Mouse (Mus musculus) heart, embryonic 15.5 days (tissue): Measurements from ENCODE around the gene Slc35g1. TPM values are rescaled to one million over a fixed set of nuclear protein-coding genes. Genes with fewer than 3 reads are reported as not detected.

Experiments
- ATAC-seq: fragments of 200-750 bp; cut with Nextera tagmentation; replicated peaks from 2 replicates; pipeline ENCODE4 v1.8.0; 2017; ENCODE audit warnings: low read depth, moderate TSS enrichment; ENCODE audit not compliant: insufficient number of reproducible peaks, insufficient read depth, low FRiP score
- H3K27ac ChIP-seq: fragments of 300-500 bp; sonication (generic); 2 replicates; pipeline ENCODE4 v1.5.1; 2015; ENCODE audit warnings: mild to moderate bottlenecking, inconsistent platforms
- H3K27me3 ChIP-seq: fragments of 300-500 bp; sonication (generic); 2 replicates; pipeline ENCODE4 v1.6.1; 2015; ENCODE audit warnings: inconsistent platforms
- H3K36me3 ChIP-seq: fragments of 300-500 bp; sonication (generic); 2 replicates; pipeline ENCODE4 v1.6.1; 2015; ENCODE audit warnings: mild to moderate bottlenecking, inconsistent platforms
- H3K4me1 ChIP-seq: fragments of 300-500 bp; sonication (generic); replicated peaks from 2 replicates; pipeline ENCODE4 v1.6.1; 2015; ENCODE audit warnings: inconsistent platforms
- H3K4me2 ChIP-seq: fragments of 300-500 bp; sonication (generic); 2 replicates; pipeline ENCODE4 v1.6.1; 2015; ENCODE audit warnings: inconsistent platforms, mild to moderate bottlenecking, moderate library complexity
- H3K4me3 ChIP-seq: fragments of 300-500 bp; sonication (generic); 2 replicates; pipeline ENCODE4 v1.5.1; 2015; ENCODE audit warnings: mild to moderate bottlenecking, inconsistent platforms
- H3K9ac ChIP-seq: fragments of 300-500 bp; sonication (generic); 2 replicates; pipeline ENCODE4 v1.6.1; 2015; ENCODE audit warnings: mild to moderate bottlenecking, inconsistent platforms
- H3K9me3 ChIP-seq: fragments of 300-500 bp; sonication (generic); replicated peaks from 2 replicates; pipeline ENCODE4 v1.6.1; 2016; ENCODE audit warnings: inconsistent platforms
- WGBS: fragments of 180-500 bp; shearing (Covaris S2); methylation state at CpG from one replicate; pipeline ENCODE4 v1.1.7; 2015; ENCODE audit warnings: mixed read lengths; 5-methylcytosine and 5-hydroxymethylcytosine counted together
- polyA plus RNA-seq: library from polyadenylated mRNA; unstranded; fragments of >200 nt; fragmentation: Nextera tagmentation; extraction: Ambion mirVana; gene quantifications from 2 replicates; pipeline ENCODE4 v1.2.1, GENCODE M21; 2015

The Slc35g1 gene
- polyA plus RNA-seq, 1 experiment from 2014 or later = 1.2 TPM

DNA sequence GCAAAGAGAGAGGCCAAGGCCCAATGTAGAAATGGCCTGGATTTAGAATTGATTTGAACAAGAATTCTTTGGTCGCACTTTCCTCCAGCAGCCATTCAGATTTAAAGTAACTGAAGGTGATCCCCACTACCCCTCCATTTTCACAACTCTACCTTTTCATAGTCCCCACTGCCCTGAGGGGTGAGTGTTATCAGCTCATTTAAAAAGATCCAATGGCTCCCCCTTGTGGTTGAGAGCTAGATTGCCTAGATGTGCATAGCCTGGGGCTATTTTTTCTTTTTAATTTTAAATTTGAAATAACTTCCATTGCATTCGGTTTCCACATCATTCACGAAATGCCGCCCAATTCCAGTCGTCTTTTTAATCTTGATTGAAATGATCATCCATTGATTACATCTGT, 33.5 kb downstream of the Slc35g1 start:
- WGBS = 42% methylated on average over 5 of the region's 5 CpGs
- Histone ChIP-seq H3K4me2 (no peak overlapping the region), H3K4me3 (no peak overlapping the region), H3K27me3 (no peaks in the 10 kb centered on the region), H3K4me1 (0 out of 2 replicates have a peak, but pooled peaks cover 3% of the 10 kb centered on the region), H3K27ac (no peak overlapping the region), H3K36me3 (no peaks in the 10 kb centered on the region), H3K9me3 (no peaks in the 10 kb centered on the region), H3K9ac (no peak overlapping the region)
- no peak for ATAC-seq

DNA sequence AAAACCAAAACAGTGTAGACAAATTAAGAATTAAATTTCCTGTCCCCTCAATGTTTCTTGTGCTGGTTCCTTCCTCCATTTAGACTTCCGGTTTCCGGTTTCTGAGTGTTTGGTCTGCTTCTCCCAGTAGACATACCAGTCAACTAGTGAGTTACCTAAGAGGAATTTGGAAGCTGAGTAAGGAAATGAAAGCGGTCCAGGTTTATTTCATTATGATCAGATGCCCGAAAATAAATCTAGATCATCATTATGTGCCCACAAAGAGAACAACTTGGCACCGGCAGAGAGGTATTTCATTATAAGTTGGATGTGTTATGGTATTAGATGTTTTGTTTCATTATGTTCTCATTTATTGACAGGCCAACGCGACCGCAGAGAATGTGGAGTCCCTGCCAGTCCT, 34.7 kb downstream of the Slc35g1 start:
- H3K4me1 ChIP-seq = 0 out of 2 replicates have a peak, but pooled peaks cover 8% of the 10 kb centered on the region
- ATAC-seq = no peak
- 80% methylated on average over 8 of the region's 8 CpGs for WGBS

DNA sequence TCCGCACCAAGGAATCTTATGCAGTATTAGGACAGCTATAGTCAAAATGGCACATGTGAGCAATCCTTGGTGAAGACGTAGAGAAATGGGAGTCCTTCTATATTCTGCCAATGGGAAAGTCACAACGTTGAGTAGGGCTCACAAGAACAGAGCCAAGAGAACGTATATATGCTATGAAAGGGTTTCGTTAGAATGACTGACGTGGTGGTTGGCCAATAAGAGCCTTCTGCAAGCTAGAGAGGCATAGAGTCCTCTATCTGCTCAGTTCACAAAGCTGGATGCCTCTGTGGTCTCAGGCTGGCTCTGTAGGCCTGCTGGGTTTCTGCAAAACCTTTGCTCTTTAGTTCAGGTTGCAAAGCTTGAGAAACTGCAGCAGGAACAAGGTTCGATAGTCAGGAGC, 35.5 kb downstream of the Slc35g1 start:
- no peak overlapping the region for H3K9ac ChIP-seq
- 0 out of 2 replicates have a peak, but pooled peaks cover 8% of the 10 kb centered on the region for H3K4me1 ChIP-seq
- ATAC-seq = no peak
- no peak overlapping the region for H3K27ac ChIP-seq
- H3K9me3 ChIP-seq = no peaks in the 10 kb centered on the region
- no peak overlapping the region for H3K4me3 ChIP-seq
- H3K27me3 ChIP-seq = no peaks in the 10 kb centered on the region
- no peaks in the 10 kb centered on the region for H3K36me3 ChIP-seq
- no peak overlapping the region for H3K4me2 ChIP-seq
- 81% methylated on average over 7 of the region's 7 CpGs for WGBS

More for the DNA sequence above, 34.7 kb downstream of the Slc35g1 start:
- Histone ChIP-seq H3K4me2 (no peak overlapping the region), H3K36me3 (no peaks in the 10 kb centered on the region), H3K9me3 (no peaks in the 10 kb centered on the region), H3K27me3 (no peaks in the 10 kb centered on the region), H3K4me3 (no peak overlapping the region), H3K9ac (no peak overlapping the region), H3K27ac (no peak overlapping the region)

GRCm38 (mm10) chr19:38432021-38432420, 36.2 kb downstream of the Slc35g1 start:
- Histone ChIP-seq H3K9ac (no peak overlapping the region), H3K9me3 (no peaks in the 10 kb centered on the region), H3K27me3 (no peaks in the 10 kb centered on the region), H3K4me1 (0 out of 2 replicates have a peak, but pooled peaks cover 8% of the 10 kb centered on the region), H3K4me3 (no peak overlapping the region), H3K36me3 (no peaks in the 10 kb centered on the region), H3K4me2 (no peak overlapping the region), H3K27ac (no peak overlapping the region)
- no peak for ATAC-seq
- WGBS = 72% methylated on average over 3 of the region's 3 CpGs

DNA sequence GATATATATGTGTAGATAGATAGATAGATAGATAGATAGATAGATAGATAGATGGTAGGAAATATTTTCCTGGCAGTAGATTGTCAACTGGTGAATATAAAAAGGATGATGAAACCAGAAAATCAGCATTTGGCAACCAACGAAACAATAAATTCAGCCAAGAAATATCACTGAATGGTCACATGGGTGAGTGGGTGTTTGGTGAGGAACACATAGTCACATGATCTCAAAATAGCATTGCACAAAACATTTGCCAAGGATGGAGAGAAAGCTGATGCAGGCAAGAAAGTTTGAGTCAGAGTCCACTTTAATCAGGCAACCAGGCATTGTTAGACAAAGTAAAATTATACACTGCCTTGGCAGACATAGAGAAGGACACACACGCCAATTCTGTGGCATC, 37.6 kb downstream of the Slc35g1 start:
- no peaks in the 10 kb centered on the region for H3K36me3 ChIP-seq
- no peak overlapping the region for H3K27ac ChIP-seq
- no peaks in the 10 kb centered on the region for H3K9me3 ChIP-seq
- H3K4me1 ChIP-seq = 0 out of 2 replicates have a peak, but pooled peaks cover 8% of the 10 kb centered on the region
- no peak overlapping the region for H3K9ac ChIP-seq
- H3K4me2 ChIP-seq = no peak overlapping the region
- ATAC-seq = no peak
- H3K4me3 ChIP-seq = no peak overlapping the region
- WGBS = 73% methylated on average over 2 of the region's 2 CpGs
- H3K27me3 ChIP-seq = no peaks in the 10 kb centered on the region

GRCm38 (mm10) chr19:38435221-38435620, 39.4 kb downstream of the Slc35g1 start:
- peak; percentile 66 for ATAC-seq
- Histone ChIP-seq H3K27ac (peak overlapping the region; percentile 71), H3K4me2 (peak overlapping the region; percentile 36), H3K4me3 (0 out of 2 replicates have a peak overlapping the region, but pooled peaks have one; percentile 9), H3K9me3 (no peaks in the 10 kb centered on the region), H3K36me3 (no peaks in the 10 kb centered on the region), H3K27me3 (no peaks in the 10 kb centered on the region), H3K4me1 (0 out of 2 replicates have a peak, but pooled peaks cover 8% of the 10 kb centered on the region), H3K9ac (no peak overlapping the region)
- WGBS = 48% methylated on average over 15 of the region's 15 CpGs

DNA sequence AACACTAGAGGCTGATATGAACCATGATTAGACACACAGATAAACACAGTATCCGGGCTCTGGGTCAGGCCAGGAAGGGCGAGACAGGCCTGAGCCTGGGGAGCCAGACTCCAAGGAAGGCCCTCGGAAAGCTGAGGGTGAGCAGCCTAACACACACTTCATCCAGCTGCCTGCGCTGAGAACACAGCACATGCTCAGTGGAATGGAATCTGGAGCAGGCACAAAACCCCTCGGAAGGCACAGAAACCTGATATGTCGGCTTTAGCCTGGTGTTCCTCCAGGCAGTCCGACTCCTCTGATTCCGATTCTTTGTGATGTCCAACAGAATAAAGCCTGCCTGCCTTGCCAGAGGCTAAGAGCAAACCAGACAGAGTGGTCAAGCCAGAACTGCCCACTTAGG, 46.1 kb downstream of the Slc35g1 start:
- no peaks in the 10 kb centered on the region for H3K9me3 ChIP-seq
- ATAC-seq = no peak
- H3K4me2 ChIP-seq = no peak overlapping the region
- H3K4me3 ChIP-seq = no peak overlapping the region
- no peaks in the 10 kb centered on the region for H3K4me1 ChIP-seq
- H3K36me3 ChIP-seq = no peaks in the 10 kb centered on the region
- 54% methylated on average over 8 of the region's 8 CpGs for WGBS
- H3K27ac ChIP-seq = no peak overlapping the region
- no peak overlapping the region for H3K9ac ChIP-seq
- H3K27me3 ChIP-seq = no peaks in the 10 kb centered on the region

- H3K36me3 ChIP-seq = no peaks in the 10 kb centered on the region
- no peak overlapping the region for H3K4me2 ChIP-seq
- no peak for ATAC-seq
- no peak overlapping the region for H3K27ac ChIP-seq
- H3K9me3 ChIP-seq = no peaks in the 10 kb centered on the region
- no peaks in the 10 kb centered on the region for H3K4me1 ChIP-seq
- no peak overlapping the region for H3K9ac ChIP-seq
- no peak overlapping the region for H3K4me3 ChIP-seq
- H3K27me3 ChIP-seq = no peaks in the 10 kb centered on the region
- 58% methylated on average over 5 of the region's 5 CpGs for WGBS
Observed at GRCm38 (mm10) chr19:38445758-38446157, 50.0 kb downstream of the Slc35g1 start.

Other genes with a start within 250 kb of the Slc35g1 start
- gene Fra10ac1, start 171.8 kb upstream of the Slc35g1 start, polyA plus RNA-seq = 26.3 and 26.7 TPM in 2 replicates
- 0.29 and 0.55 TPM in 2 replicates for gene Lgi1, start 131.4 kb upstream of the Slc35g1 start, polyA plus RNA-seq
- 7.3 and 7.8 TPM in 2 replicates for gene Plce1, start 85.1 kb downstream of the Slc35g1 start, polyA plus RNA-seq